Mouse (Mus musculus): ENCODE results near the gene Prss41.

- TF ChIP-seq CTCF (IDR thresholded peaks at IDR 0.05; ENCODE audit: extremely low read depth, insufficient read length, insufficient replicate concordance, low read depth, low read length) (no peak), POLR2A (IDR thresholded peaks at IDR 0.05; ENCODE audit: low read depth, low read length) (no peak)
Measured at GRCm38 (mm10) chr17:23825591-23825990, 18.4 kb downstream of the Prss41 start.

Measured in small intestine, adult 2 months (tissue).